Mouse (Mus musculus): ENCODE data around the gene Frs2. TPM values are rescaled to one million over a fixed set of nuclear protein-coding genes. Genes with fewer than 3 reads are reported as not detected.

Frs2 gene
- polyA plus RNA-seq (2014; fragmentation: Nextera tagmentation; extraction: Ambion mirVana) = 24.9 and 27.9 TPM in 2 replicates

DNA sequence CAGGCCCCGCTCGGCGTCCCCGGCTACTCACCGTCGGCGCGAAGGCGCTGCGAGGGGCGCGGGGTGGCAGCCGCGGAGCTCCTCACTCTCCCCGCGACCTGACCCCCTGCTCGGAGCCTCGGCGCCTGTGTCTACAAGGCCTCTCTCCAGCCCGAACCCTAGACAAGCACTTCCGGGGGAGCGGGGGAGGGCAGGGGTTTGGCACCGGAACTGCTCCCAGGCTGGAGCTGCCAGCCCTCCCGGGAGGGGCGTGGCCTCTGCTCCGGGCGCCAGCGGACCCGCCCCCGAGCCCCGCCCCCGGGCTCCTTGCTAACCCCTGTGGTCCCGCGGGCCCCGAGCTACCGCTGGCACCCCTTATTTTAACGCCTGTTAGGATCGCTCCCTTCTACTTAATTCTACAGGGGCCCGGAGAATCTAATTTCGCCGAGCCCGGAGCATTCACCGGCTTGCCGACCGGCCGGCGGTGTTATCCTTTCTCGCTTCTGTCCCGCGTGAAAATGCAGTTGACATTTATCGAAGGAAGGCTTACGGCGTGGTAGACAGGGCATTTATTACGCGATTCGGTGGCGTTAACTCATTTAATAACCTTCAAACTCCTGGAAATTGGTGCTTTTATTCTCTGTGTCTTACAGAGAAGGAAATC is at the start of gene Frs2:
Frs2 (minus strand) TSS at position 174 of the 643 bp plus-strand sequence.
- Histone ChIP-seq H3K4me2 (ENCODE audit: low read depth, severe bottlenecking) (peak within 1 kb of the TSS; percentile 69), H3K36me3 (ENCODE audit: control insufficient read depth, insufficient read depth, low read length) (no peaks in the 10 kb centered on the region), H3K4me3 (ENCODE audit: low read depth, low read length) (peak within 1 kb of the TSS; percentile 94), H3K27me3 (ENCODE audit: control insufficient read depth, insufficient read depth, low read length) (no peaks in the 10 kb centered on the region), H3K4me1 (ENCODE audit: control insufficient read depth, insufficient read depth, low read length) (peaks cover 3% of the 10 kb centered on the region; the same call in 1 of the 2 replicates), H3K27ac (replicated peaks; ENCODE audit: low read depth, low read length) (peak within 1 kb of the TSS; percentile 87), H3K9ac (ENCODE audit: low read length) (peak within 1 kb of the TSS; percentile 96), H3K9me3 (ENCODE audit: control insufficient read depth, low read length) (no peaks in the 10 kb centered on the region)
- peak; percentile 93 for ATAC-seq (ENCODE audit: insufficient number of reproducible peaks, low FRiP score, low TSS enrichment, low read depth)
- WGBS = under 1% methylated on average over 48 of the region's 57 CpGs
- DNase-seq (ENCODE audit: low spot score) = peak; percentile 96

DNA sequence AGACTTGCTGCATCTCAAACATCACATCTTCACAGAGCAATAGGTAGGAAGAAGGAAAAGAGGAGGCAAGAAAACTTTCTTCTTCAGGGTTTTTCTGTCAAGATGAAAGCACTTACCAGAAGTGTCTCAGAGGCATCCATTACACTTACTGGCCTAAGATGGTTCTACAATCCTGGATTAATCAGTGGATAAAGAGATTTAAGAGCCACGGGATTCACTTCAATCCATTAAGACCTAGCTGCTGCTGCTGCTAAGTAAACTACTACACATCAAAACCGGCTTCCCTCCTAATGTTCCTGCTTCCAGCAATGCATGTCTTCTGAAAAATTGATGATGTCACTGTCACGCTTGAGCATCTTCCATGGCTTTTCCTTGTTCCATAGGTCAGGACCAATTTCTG is 48.4 kb upstream of the Frs2 start:
- Histone ChIP-seq H3K27me3 (ENCODE audit: control insufficient read depth, insufficient read depth, low read length) (no peaks in the 10 kb centered on the region), H3K9ac (ENCODE audit: low read length) (no peak overlapping the region), H3K4me2 (ENCODE audit: low read depth, severe bottlenecking) (no peak overlapping the region), H3K4me1 (ENCODE audit: control insufficient read depth, insufficient read depth, low read length) (no peaks in the 10 kb centered on the region), H3K27ac (replicated peaks; ENCODE audit: low read depth, low read length) (no peak overlapping the region), H3K9me3 (ENCODE audit: control insufficient read depth, low read length) (no peaks in the 10 kb centered on the region), H3K4me3 (ENCODE audit: low read depth, low read length) (no peak overlapping the region), H3K36me3 (ENCODE audit: control insufficient read depth, insufficient read depth, low read length) (no peaks in the 10 kb centered on the region)
- DNase-seq (ENCODE audit: low spot score) (no peak), ATAC-seq (ENCODE audit: insufficient number of reproducible peaks, low FRiP score, low TSS enrichment, low read depth) (no peak)
- WGBS = 89% methylated on average over 3 of the region's 3 CpGs

DNA sequence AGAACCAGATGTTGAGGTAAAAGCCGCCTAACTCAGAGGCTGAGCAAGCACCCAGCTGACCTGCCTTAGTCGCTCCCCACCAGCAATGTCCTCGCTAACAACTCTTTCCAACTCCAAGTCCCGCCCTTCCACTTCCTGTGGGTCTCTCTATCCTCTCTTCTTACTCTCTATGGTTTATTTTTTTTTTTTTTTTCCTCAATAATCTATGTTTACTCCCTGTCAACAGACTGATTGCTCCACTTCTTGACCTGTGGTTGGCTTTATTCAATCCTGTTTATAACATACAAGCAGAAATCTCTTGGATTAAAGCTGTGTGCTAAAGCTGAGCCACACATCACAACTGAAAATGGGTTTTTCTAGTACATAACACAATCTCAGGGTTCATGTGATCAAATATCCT is 47.4 kb upstream of the Frs2 start:
- no peak overlapping the region for H3K4me3 ChIP-seq (ENCODE audit: low read depth, low read length)
- H3K36me3 ChIP-seq (ENCODE audit: control insufficient read depth, insufficient read depth, low read length) = no peaks in the 10 kb centered on the region
- H3K9ac ChIP-seq (ENCODE audit: low read length) = no peak overlapping the region
- H3K27me3 ChIP-seq (ENCODE audit: control insufficient read depth, insufficient read depth, low read length) = no peaks in the 10 kb centered on the region
- H3K9me3 ChIP-seq (ENCODE audit: control insufficient read depth, low read length) = no peaks in the 10 kb centered on the region
- H3K4me1 ChIP-seq (ENCODE audit: control insufficient read depth, insufficient read depth, low read length) = no peaks in the 10 kb centered on the region
- H3K4me2 ChIP-seq (ENCODE audit: low read depth, severe bottlenecking) = no peak overlapping the region
- 92% methylated on average over 4 of the region's 4 CpGs for WGBS
- no peak overlapping the region for H3K27ac ChIP-seq (replicated peaks; ENCODE audit: low read depth, low read length)
- no peak for DNase-seq (ENCODE audit: low spot score)
- no peak for ATAC-seq (ENCODE audit: insufficient number of reproducible peaks, low FRiP score, low TSS enrichment, low read depth)

DNA sequence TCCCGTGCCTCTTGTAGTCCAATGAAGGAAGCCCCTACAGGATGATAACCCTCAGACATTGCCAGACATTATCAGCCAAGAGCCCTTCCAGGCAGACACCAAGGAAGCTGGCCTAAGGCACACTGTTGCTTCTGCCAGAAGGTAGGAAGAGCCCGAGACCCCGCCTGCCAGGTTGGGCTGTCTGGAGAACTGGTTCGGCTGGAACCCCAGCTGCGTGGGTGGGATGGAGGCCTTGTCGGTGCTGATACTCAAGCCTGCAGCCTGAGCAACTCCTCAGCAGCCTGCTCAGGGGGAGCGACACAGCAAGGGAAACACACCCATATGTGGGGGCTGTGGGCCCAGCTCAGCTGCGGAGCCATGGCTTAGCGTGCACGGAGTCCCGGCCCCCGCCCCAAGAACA is 46.7 kb upstream of the Frs2 start:
- ATAC-seq (ENCODE audit: insufficient number of reproducible peaks, low FRiP score, low TSS enrichment, low read depth) (no peak), DNase-seq (ENCODE audit: low spot score) (no peak)
- Histone ChIP-seq H3K36me3 (ENCODE audit: control insufficient read depth, insufficient read depth, low read length) (no peaks in the 10 kb centered on the region), H3K4me2 (ENCODE audit: low read depth, severe bottlenecking) (no peak overlapping the region), H3K27me3 (ENCODE audit: control insufficient read depth, insufficient read depth, low read length) (no peaks in the 10 kb centered on the region), H3K27ac (replicated peaks; ENCODE audit: low read depth, low read length) (no peak overlapping the region), H3K4me3 (ENCODE audit: low read depth, low read length) (no peak overlapping the region), H3K4me1 (ENCODE audit: control insufficient read depth, insufficient read depth, low read length) (no peaks in the 10 kb centered on the region), H3K9ac (ENCODE audit: low read length) (no peak overlapping the region), H3K9me3 (ENCODE audit: control insufficient read depth, low read length) (no peaks in the 10 kb centered on the region)
- WGBS = 94% methylated on average over 12 of the region's 12 CpGs

DNA sequence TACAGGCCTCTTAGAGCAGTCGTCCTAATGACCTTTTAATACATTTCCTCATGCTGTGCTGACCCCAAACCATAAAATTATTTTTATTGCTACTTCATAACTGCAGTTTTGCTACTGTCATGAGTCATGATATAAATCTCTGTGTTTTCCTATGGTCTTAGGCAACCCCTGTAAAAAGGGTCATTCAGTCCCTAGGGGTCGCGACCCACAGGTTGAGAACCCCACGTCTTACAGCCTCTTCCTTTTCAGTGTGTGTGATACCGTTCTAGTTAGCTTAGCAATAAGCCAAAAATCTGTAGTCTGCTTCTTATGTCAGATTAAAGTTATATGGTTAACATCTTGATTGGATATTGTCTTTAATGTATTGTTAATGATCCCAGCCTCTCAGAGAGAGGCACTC is 45.0 kb upstream of the Frs2 start:
- no peaks in the 10 kb centered on the region for H3K9me3 ChIP-seq (ENCODE audit: control insufficient read depth, low read length)
- no peak overlapping the region for H3K9ac ChIP-seq (ENCODE audit: low read length)
- no peak overlapping the region for H3K4me3 ChIP-seq (ENCODE audit: low read depth, low read length)
- 64% methylated on average over 5 of the region's 5 CpGs for WGBS
- no peaks in the 10 kb centered on the region for H3K4me1 ChIP-seq (ENCODE audit: control insufficient read depth, insufficient read depth, low read length)
- ATAC-seq (ENCODE audit: insufficient number of reproducible peaks, low FRiP score, low TSS enrichment, low read depth) = no peak
- no peak overlapping the region for H3K27ac ChIP-seq (replicated peaks; ENCODE audit: low read depth, low read length)
- no peaks in the 10 kb centered on the region for H3K27me3 ChIP-seq (ENCODE audit: control insufficient read depth, insufficient read depth, low read length)
- H3K36me3 ChIP-seq (ENCODE audit: control insufficient read depth, insufficient read depth, low read length) = no peaks in the 10 kb centered on the region
- DNase-seq (ENCODE audit: low spot score) = no peak
- no peak overlapping the region for H3K4me2 ChIP-seq (ENCODE audit: low read depth, severe bottlenecking)

DNA sequence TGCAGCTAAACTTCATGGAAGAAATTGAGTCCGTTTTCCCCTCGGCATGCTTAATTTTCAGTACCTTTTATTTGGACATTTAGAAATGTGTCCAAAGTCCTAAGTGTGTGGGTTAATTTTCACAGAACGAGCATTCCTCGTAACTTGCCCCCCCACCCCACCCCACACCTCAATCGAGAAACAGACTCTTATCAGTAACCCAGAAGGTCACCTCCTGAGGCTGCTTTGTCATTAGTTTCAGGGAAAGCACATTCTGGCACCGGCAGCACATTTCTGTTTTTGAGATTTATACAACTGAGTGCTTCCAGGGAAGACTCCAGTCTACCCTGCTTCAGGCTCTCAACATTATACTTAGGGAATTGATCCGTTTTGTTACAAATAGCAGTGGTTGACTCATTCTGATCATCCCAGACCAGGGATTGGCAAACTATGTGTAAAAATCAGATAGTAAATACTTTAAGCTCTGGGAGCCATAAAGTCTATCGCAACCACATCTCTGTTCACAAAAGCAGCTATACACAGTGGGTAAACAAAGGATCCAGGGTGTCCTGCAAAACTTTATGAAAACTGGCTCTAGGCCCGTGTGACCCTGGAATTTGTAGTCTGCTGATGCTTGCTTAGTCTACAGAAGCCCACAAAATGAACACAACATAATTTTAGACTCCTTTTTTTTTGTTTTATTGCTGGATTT is 37.2 kb upstream of the Frs2 start:
- Histone ChIP-seq H3K36me3 (ENCODE audit: control insufficient read depth, insufficient read depth, low read length) (no peaks in the 10 kb centered on the region), H3K4me3 (ENCODE audit: low read depth, low read length) (no peak overlapping the region), H3K4me2 (ENCODE audit: low read depth, severe bottlenecking) (no peak overlapping the region), H3K4me1 (ENCODE audit: control insufficient read depth, insufficient read depth, low read length) (no peaks in the 10 kb centered on the region), H3K9me3 (ENCODE audit: control insufficient read depth, low read length) (no peaks in the 10 kb centered on the region), H3K27ac (replicated peaks; ENCODE audit: low read depth, low read length) (no peak overlapping the region), H3K27me3 (ENCODE audit: control insufficient read depth, insufficient read depth, low read length) (no peaks in the 10 kb centered on the region), H3K9ac (ENCODE audit: low read length) (no peak overlapping the region)
- DNase-seq (ENCODE audit: low spot score) (no peak), ATAC-seq (ENCODE audit: insufficient number of reproducible peaks, low FRiP score, low TSS enrichment, low read depth) (no peak)
- 75% methylated on average over 9 of the region's 9 CpGs for WGBS

DNA sequence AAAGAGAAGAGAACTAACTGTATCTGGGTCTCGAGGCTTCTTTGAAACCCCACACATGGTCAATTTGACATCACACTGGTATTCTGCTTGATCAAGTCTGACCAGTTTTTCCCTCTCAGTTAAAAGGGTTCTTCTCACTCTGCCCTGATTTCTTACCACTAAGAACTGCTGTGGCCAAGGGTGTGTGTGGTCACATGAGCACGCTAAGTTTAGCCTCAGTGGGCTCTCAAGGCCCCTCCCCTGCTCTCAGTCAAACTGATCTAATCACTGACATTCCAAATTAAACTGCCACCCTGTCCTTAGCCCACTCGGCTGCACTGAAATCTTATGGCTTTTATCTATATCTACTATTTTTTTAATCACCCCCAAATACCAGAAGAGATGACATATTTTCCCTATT is 32.8 kb upstream of the Frs2 start:
- Histone ChIP-seq H3K9me3 (ENCODE audit: control insufficient read depth, low read length) (no peaks in the 10 kb centered on the region), H3K36me3 (ENCODE audit: control insufficient read depth, insufficient read depth, low read length) (no peaks in the 10 kb centered on the region), H3K27me3 (ENCODE audit: control insufficient read depth, insufficient read depth, low read length) (no peaks in the 10 kb centered on the region), H3K4me1 (ENCODE audit: control insufficient read depth, insufficient read depth, low read length) (no peaks in the 10 kb centered on the region), H3K27ac (replicated peaks; ENCODE audit: low read depth, low read length) (no peak overlapping the region), H3K4me3 (ENCODE audit: low read depth, low read length) (no peak overlapping the region), H3K9ac (ENCODE audit: low read length) (no peak overlapping the region), H3K4me2 (ENCODE audit: low read depth, severe bottlenecking) (no peak overlapping the region)
- no peak for DNase-seq (ENCODE audit: low spot score)
- ATAC-seq (ENCODE audit: insufficient number of reproducible peaks, low FRiP score, low TSS enrichment, low read depth) = no peak
- WGBS = 51% methylated on average over 3 of the region's 3 CpGs

DNA sequence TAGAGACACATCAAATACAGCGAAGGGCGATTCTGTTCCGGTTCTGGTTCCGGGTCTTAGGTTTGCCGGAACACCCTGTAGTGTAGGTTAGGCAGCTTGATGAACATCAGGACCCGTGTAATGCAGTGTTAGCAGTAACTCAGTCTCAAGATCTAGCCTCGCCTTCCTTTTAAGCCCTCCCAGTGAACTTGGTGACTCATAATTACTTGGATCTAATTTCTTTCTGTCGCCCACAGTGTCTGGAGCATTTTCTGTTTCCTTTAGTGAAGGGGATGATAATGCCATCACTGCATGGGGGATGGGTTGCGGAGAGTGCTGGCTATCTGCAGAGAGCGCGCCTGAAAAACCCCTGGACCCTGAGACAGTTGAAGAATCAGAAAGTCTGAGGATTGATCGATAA is 26.3 kb upstream of the Frs2 start:
- Histone ChIP-seq H3K9ac (ENCODE audit: low read length) (no peak overlapping the region), H3K27me3 (ENCODE audit: control insufficient read depth, insufficient read depth, low read length) (no peaks in the 10 kb centered on the region), H3K4me2 (ENCODE audit: low read depth, severe bottlenecking) (no peak overlapping the region)

More for the DNA sequence above, 26.3 kb upstream of the Frs2 start:
- ATAC-seq (ENCODE audit: insufficient number of reproducible peaks, low FRiP score, low TSS enrichment, low read depth) = no peak
- H3K4me3 ChIP-seq (ENCODE audit: low read depth, low read length) = no peak overlapping the region
- no peak overlapping the region for H3K27ac ChIP-seq (replicated peaks; ENCODE audit: low read depth, low read length)
- no peak for DNase-seq (ENCODE audit: low spot score)
- no peaks in the 10 kb centered on the region for H3K9me3 ChIP-seq (ENCODE audit: control insufficient read depth, low read length)
- no peaks in the 10 kb centered on the region for H3K36me3 ChIP-seq (ENCODE audit: control insufficient read depth, insufficient read depth, low read length)
- H3K4me1 ChIP-seq (ENCODE audit: control insufficient read depth, insufficient read depth, low read length) = no peaks in the 10 kb centered on the region
- 68% methylated on average over 12 of the region's 12 CpGs for WGBS

All from limb, embryonic 11.5 days (tissue).